Mouse (Mus musculus) cerebral cortex, adult 2 months (tissue): ENCODE data around the gene Tmem132c.

Experiments
- WGBS: fragments of 180-500 bp; shearing (Covaris S2); methylation state at CpG from one replicate; pipeline ENCODE4 v1.1.7; 2018; 5-methylcytosine and 5-hydroxymethylcytosine counted together

Gene Tmem132c

GRCm38 (mm10) chr5:127488666-127489065 lies 247.1 kb downstream of the Tmem132c start:
- 53% methylated on average over 13 of the region's 13 CpGs for WGBS

- WGBS, result 92% methylated on average over 3 of the region's 3 CpGs
These were observed 250.1 kb downstream of the Tmem132c start for GRCm38 (mm10) chr5:127491724-127492123.

- 39% methylated on average over 7 of the region's 7 CpGs for WGBS
These were observed 255.3 kb downstream of the Tmem132c start for GRCm38 (mm10) chr5:127496895-127497294.

GRCm38 (mm10) chr5:127499151-127499827 lies 257.7 kb downstream of the Tmem132c start:
- 49% methylated on average over 12 of the region's 12 CpGs for WGBS

- 56% methylated on average over 7 of the region's 7 CpGs for WGBS
These were observed 261.2 kb downstream of the Tmem132c start for GRCm38 (mm10) chr5:127502838-127503237.

- WGBS, result 86% methylated on average over 6 of the region's 6 CpGs
These were observed 264.1 kb downstream of the Tmem132c start for GRCm38 (mm10) chr5:127505697-127506096.

- WGBS, result 85% methylated on average over 6 of the region's 6 CpGs
These were observed 270.0 kb downstream of the Tmem132c start for GRCm38 (mm10) chr5:127511653-127512052.

- 55% methylated on average over 9 of the region's 9 CpGs for WGBS
These were observed 274.4 kb downstream of the Tmem132c start for GRCm38 (mm10) chr5:127515960-127516359.

- WGBS, result 52% methylated on average over 9 of the region's 9 CpGs
These were observed 281.3 kb downstream of the Tmem132c start for GRCm38 (mm10) chr5:127522744-127523476.

- whole genome bisulfite sequencing, result 88% methylated on average over 10 of the region's 10 CpGs
These were observed 285.9 kb downstream of the Tmem132c start for GRCm38 (mm10) chr5:127527344-127527974.

- WGBS, result 71% methylated on average over 2 of the region's 2 CpGs
These were observed 295.9 kb downstream of the Tmem132c start for GRCm38 (mm10) chr5:127537508-127537907.

GRCm38 (mm10) chr5:127546585-127546991 lies 305.0 kb downstream of the Tmem132c start:
- 45% methylated on average over 5 of the region's 5 CpGs for WGBS

GRCm38 (mm10) chr5:127548136-127548535 lies 306.5 kb downstream of the Tmem132c start:
- 78% methylated on average over 2 of the region's 2 CpGs for WGBS

GRCm38 (mm10) chr5:127561086-127561485 lies 319.5 kb downstream of the Tmem132c start:
- 87% methylated on average over 3 of the region's 3 CpGs for WGBS

- 83% methylated on average over 6 of the region's 6 CpGs for WGBS
These were observed 325.6 kb downstream of the Tmem132c start for GRCm38 (mm10) chr5:127567165-127567741.

GRCm38 (mm10) chr5:127577419-127577818 lies 335.8 kb downstream of the Tmem132c start:
- WGBS, result 59% methylated on average over 8 of the region's 8 CpGs

- 87% methylated on average over 8 of the region's 8 CpGs for WGBS
These were observed 342.1 kb downstream of the Tmem132c start for GRCm38 (mm10) chr5:127583658-127584057.

- 71% methylated on average over 6 of the region's 6 CpGs for WGBS
These were observed 346.2 kb downstream of the Tmem132c start for GRCm38 (mm10) chr5:127587854-127588253.

GRCm38 (mm10) chr5:127592406-127592805 lies 350.8 kb downstream of the Tmem132c start:
- 70% methylated on average over 5 of the region's 5 CpGs for WGBS

GRCm38 (mm10) chr5:127592854-127593253 lies 351.2 kb downstream of the Tmem132c start:
- 66% methylated on average over 6 of the region's 6 CpGs for WGBS

- 34% methylated on average over 3 of the region's 3 CpGs for WGBS
These were observed 354.1 kb downstream of the Tmem132c start for GRCm38 (mm10) chr5:127595676-127596075.

- WGBS, result 59% methylated on average over 7 of the region's 7 CpGs
These were observed 355.3 kb downstream of the Tmem132c start for GRCm38 (mm10) chr5:127596862-127597261.
